Mouse (Mus musculus): ENCODE data around the gene Sfswap. TPM values are rescaled to one million over a fixed set of nuclear protein-coding genes. Genes with fewer than 3 reads are reported as not detected.

Sfswap gene
- 10 to 100 TPM; 90.2 to 96.7 TPM for total RNA-seq (2023)

GRCm38 (mm10) chr5:129500722-129501634 is at the start of gene Sfswap:
Sfswap (plus strand) TSS chr5:129501221.

GRCm38 (mm10) chr5:129583761-129584582 is 83.0 kb downstream of the Sfswap start, which contains the start of gene Mmp17:
Mmp17 (plus strand) TSS chr5:129584169.

Other genes with a start within 250 kb of the Sfswap start
- gene Mmp17, start 82.9 kb downstream of the Sfswap start, total RNA-seq (2023), result under 1 TPM; 0.10 to 0.24 TPM
- gene Zfp11, start 168.9 kb downstream of the Sfswap start, total RNA-seq (2023), result under 1 TPM; 0.85 to 0.86 TPM
- gene Sept14, start 207.3 kb downstream of the Sfswap start, total RNA-seq (2023), result not detected
- 10 to 100 TPM; 43.0 to 45.6 TPM for gene Mrps17, start 214.3 kb downstream of the Sfswap start, total RNA-seq (2023)
- gene Nipsnap2, start 223.8 kb downstream of the Sfswap start, total RNA-seq (2023), result 10 to 100 TPM; 33.1 to 34.2 TPM